Mouse (Mus musculus) liver, embryonic 12.5 days (tissue): ENCODE measurements around the gene Ttll12. TPM values are rescaled to one million over a fixed set of nuclear protein-coding genes. Genes with fewer than 3 reads are reported as not detected.

Experiments used
- ATAC-seq: fragments of 200-750 bp; cut with Nextera tagmentation; 2 replicates; pipeline ENCODE4 v1.8.0; 2017; ENCODE audit warnings: moderate number of reproducible peaks, mild to moderate bottlenecking, moderate library complexity
- H3K27ac ChIP-seq: fragments of 300-500 bp; sonication (generic); 2 replicates; pipeline ENCODE4 v1.5.1; 2016; ENCODE audit warnings: mild to moderate bottlenecking
- H3K27me3 ChIP-seq: fragments of 300-500 bp; sonication (generic); replicated peaks from 2 replicates; pipeline ENCODE4 v1.6.1; 2016; ENCODE audit warnings: mild to moderate bottlenecking, moderate library complexity
- H3K36me3 ChIP-seq: fragments of 300-500 bp; sonication (generic); 2 replicates; pipeline ENCODE4 v1.6.1; 2016; ENCODE audit warnings: mild to moderate bottlenecking, moderate library complexity
- H3K4me1 ChIP-seq: fragments of 300-500 bp; sonication (generic); 2 replicates; pipeline ENCODE4 v1.6.1; 2016
- H3K4me2 ChIP-seq: fragments of 300-500 bp; sonication (generic); 2 replicates; pipeline ENCODE4 v1.6.1; 2016; ENCODE audit warnings: mild to moderate bottlenecking, moderate library complexity
- H3K4me3 ChIP-seq: fragments of 300-500 bp; sonication (generic); 2 replicates; pipeline ENCODE4 v1.5.1; 2016; ENCODE audit warnings: mild to moderate bottlenecking, moderate library complexity
- H3K9ac ChIP-seq: fragments of 300-500 bp; sonication (generic); 2 replicates; pipeline ENCODE4 v1.6.1; 2016; ENCODE audit warnings: mild to moderate bottlenecking, moderate library complexity
- H3K9me3 ChIP-seq: fragments of 300-500 bp; sonication (generic); replicated peaks from 2 replicates; pipeline ENCODE4 v1.6.1; 2016; ENCODE audit warnings: mild to moderate bottlenecking, moderate library complexity
- WGBS: fragments of 180-500 bp; shearing (Covaris S2); methylation state at CpG from one replicate; pipeline ENCODE4 v1.1.7; 2016; ENCODE audit not compliant: insufficient replicate concordance; 5-methylcytosine and 5-hydroxymethylcytosine counted together
- polyA plus RNA-seq: library from polyadenylated mRNA; unstranded; fragments of >200 nt; fragmentation: Nextera tagmentation; extraction: Ambion mirVana; gene quantifications from 2 replicates; pipeline ENCODE4 v1.2.1, GENCODE M21; 2016

Ttll12 gene
- polyA plus RNA-seq, 1 experiment from 2014 or later: 62.7 TPM

DNA sequence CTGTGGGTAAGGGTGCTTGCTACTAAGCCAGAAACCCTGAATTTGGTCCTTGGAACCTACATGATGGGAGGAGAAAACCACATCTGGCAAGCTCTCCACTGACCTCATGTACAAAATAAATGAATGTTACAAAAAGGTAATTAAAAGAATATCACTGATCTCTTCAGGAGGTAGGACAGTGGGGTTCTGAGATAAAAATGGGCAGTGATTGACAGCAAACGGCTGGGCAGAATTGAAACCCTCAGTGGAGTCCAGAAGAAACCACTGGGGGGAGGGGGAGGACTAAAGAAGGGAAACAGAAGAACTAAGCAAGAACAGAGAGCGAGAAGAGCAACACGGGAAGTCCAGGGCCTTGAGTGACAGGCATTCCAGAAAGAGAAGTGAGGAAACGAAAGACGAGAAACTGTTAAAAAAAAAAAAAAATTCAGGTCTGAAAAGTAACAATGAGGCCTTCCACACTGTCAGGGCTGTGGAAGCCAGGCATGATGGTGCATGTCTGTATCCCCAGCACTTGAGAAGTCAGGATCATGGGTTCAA lies 33.9 kb downstream of the Ttll12 start:
- whole genome bisulfite sequencing: 21% methylated on average over 5 of the region's 5 CpGs
- H3K9me3 ChIP-seq: no peaks in the 10 kb centered on the region
- H3K9ac ChIP-seq: no peak overlapping the region
- no peak overlapping the region for H3K4me2 ChIP-seq
- H3K4me1 ChIP-seq: peaks cover 52% of the 10 kb centered on the region
- H3K27me3 ChIP-seq: no peaks in the 10 kb centered on the region
- peak overlapping the region; percentile 59; the same call in 1 of the 2 replicates for H3K27ac ChIP-seq
- ATAC-seq: no peak
- no peak overlapping the region for H3K4me3 ChIP-seq
- no peaks in the 10 kb centered on the region for H3K36me3 ChIP-seq

DNA sequence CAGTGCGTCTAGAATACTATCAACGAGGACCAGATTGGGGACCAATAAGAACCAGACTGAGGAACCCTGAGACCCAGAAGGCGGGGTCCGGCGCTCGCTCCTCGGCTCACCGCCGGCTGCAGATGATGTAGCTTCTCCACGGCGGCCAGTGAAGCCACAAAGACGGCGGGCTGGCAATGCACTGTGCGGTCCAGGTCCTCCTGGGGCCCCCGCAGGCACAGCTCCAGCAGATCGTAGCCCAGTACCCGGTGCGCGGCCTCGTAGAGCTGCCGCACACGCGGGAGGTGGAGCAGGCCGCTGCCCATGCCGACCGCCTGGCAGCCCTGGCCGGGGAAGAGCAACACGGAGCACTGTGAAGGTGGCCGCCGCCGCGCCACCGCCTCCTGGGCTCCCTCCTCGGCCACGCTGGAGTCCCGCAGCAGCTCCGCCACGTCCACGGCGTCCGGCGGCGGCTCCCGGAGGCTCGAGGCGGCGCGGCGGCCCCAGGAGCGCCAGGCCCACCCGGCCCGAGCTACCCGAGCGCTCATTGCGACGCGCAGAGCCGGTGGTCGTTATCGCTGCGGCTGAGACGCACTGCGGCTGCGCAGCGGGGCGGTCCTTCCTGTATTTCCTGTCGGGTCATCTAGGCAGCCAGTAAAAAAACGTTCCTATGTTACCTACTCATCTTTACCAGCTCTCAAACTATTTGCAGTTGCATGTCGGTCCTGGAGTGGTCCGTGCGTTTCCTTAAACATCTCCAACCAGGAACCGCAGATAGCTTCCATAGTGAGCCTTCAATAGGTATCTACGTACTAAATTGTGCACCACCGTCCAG lies 39.6 kb downstream of the Ttll12 start:
- peaks cover 28% of the 10 kb centered on the region for H3K36me3 ChIP-seq
- H3K27ac ChIP-seq: peak overlapping the region; percentile 93
- no peaks in the 10 kb centered on the region for H3K27me3 ChIP-seq
- H3K4me1 ChIP-seq: peaks cover 16% of the 10 kb centered on the region
- H3K4me2 ChIP-seq: peak overlapping the region; percentile 90
- H3K9ac ChIP-seq: peak overlapping the region; percentile 97
- WGBS: under 1% methylated on average over 74 of the region's 74 CpGs
- H3K9me3 ChIP-seq: no peaks in the 10 kb centered on the region
- ATAC-seq: peak; percentile 90
- peak overlapping the region; percentile 90 for H3K4me3 ChIP-seq

DNA sequence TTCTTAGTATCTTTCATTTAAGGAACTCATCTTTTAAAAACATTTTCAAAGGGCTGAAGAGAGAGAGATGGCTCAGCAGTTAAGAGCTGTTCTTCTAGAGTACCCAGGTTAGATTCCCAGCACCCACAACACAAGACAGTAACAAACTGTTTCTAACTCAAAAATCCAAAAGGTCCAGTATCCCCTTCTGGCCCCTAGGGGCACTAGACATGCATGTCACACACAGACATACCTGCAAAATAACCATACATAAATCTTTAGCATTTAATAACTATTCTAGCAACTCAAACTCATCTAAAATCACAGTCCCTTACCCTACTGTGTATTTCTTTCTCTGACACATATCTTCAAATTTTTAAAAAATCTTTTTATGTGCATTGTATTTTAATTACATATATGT lies 41.1 kb downstream of the Ttll12 start:
- ATAC-seq: no peak
- H3K27ac ChIP-seq: no peak overlapping the region
- no peaks in the 10 kb centered on the region for H3K27me3 ChIP-seq
- H3K4me3 ChIP-seq: no peak overlapping the region
- H3K9ac ChIP-seq: no peak overlapping the region
- no peak overlapping the region for H3K4me2 ChIP-seq
- H3K36me3 ChIP-seq: peaks cover 44% of the 10 kb centered on the region
- H3K4me1 ChIP-seq: peaks cover 16% of the 10 kb centered on the region
- H3K9me3 ChIP-seq: no peaks in the 10 kb centered on the region

GRCm38 (mm10) chr15:83550137-83550536 lies 44.8 kb downstream of the Ttll12 start:
- peaks cover 9% of the 10 kb centered on the region for H3K4me1 ChIP-seq
- no peak overlapping the region for H3K4me3 ChIP-seq
- WGBS: 79% methylated on average over 2 of the region's 2 CpGs
- no peak for ATAC-seq
- peaks cover 81% of the 10 kb centered on the region for H3K36me3 ChIP-seq
- H3K9ac ChIP-seq: no peak overlapping the region
- no peaks in the 10 kb centered on the region for H3K9me3 ChIP-seq
- H3K27ac ChIP-seq: no peak overlapping the region
- no peak overlapping the region for H3K4me2 ChIP-seq
- H3K27me3 ChIP-seq: no peaks in the 10 kb centered on the region

GRCm38 (mm10) chr15:83547144-83547543 lies 47.8 kb downstream of the Ttll12 start:
- Histone ChIP-seq H3K4me1 (no peaks in the 10 kb centered on the region), H3K4me3 (no peak overlapping the region), H3K27ac (no peak overlapping the region), H3K4me2 (no peak overlapping the region), H3K36me3 (peaks cover 69% of the 10 kb centered on the region), H3K9me3 (no peaks in the 10 kb centered on the region), H3K9ac (no peak overlapping the region), H3K27me3 (no peaks in the 10 kb centered on the region)
- ATAC-seq: no peak
- WGBS: 85% methylated on average over 8 of the region's 8 CpGs

DNA sequence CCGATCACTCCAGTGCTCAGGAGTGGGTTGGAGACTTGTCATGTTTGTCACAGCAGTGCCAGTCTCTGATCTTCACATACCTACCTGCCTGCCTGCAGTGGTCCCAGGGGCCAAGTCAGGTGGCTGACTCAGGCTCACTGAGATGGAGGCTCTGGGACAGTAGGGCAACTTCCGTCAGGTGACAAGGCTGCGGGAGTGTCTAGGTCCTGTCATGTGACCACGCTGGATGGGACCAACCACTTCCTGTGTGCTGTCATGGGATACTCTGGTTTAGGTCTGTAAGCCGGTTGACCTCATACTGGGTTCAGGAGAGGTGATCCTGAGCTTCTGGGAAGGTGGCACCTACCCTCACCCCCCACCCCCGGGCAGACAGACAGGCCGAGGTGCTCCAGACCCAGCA lies 48.9 kb downstream of the Ttll12 start:
- ATAC-seq: 0 out of 2 replicates have a peak, but pooled peaks have one; percentile 18
- Histone ChIP-seq H3K27me3 (peaks cover 6% of the 10 kb centered on the region; the same call in 1 of the 2 replicates), H3K4me2 (no peak overlapping the region), H3K4me1 (no peaks in the 10 kb centered on the region), H3K27ac (no peak overlapping the region), H3K4me3 (no peak overlapping the region), H3K9me3 (no peaks in the 10 kb centered on the region), H3K36me3 (peaks cover 59% of the 10 kb centered on the region), H3K9ac (no peak overlapping the region)
- 76% methylated on average over 7 of the region's 7 CpGs for WGBS

DNA sequence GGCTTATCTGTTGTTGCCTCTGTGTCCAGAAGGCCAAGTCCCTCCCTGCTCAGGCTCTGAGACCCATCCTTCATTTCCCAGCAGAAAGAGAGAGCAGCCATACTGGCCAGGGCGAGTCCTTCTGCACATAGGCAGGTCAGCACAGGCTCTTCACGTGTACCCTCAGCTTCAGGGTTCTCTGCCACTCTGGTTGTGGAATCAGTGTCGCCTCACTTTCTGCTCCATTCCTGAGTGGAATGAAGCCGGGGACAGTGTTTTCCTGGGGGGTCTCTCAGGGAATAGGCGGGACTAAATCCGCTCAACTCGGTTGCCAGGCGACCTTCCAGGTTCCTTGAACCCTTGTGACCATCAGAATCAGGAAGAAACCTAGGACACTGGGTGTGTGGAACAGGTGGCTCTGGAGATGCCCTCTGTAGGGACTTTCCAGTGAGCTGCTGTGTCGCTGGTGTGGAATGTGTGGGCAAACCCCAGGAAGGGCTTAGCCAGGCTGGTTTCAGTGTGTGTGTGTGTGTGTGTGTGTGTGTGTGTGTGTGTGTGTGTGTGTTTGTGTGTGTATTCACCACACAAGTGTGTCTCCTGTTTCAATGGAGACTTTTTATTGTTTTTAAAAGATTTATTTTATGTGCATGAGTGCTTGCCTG lies 53.2 kb downstream of the Ttll12 start:
- peaks cover 7% of the 10 kb centered on the region; the same call in 1 of the 2 replicates for H3K27me3 ChIP-seq
- no peak for ATAC-seq
- H3K9me3 ChIP-seq: no peaks in the 10 kb centered on the region
- no peak overlapping the region for H3K4me2 ChIP-seq
- H3K36me3 ChIP-seq: peaks cover 17% of the 10 kb centered on the region
- H3K4me1 ChIP-seq: peaks cover 6% of the 10 kb centered on the region
- H3K27ac ChIP-seq: no peak overlapping the region
- 65% methylated on average over 9 of the region's 9 CpGs for WGBS
- H3K4me3 ChIP-seq: no peak overlapping the region
- no peak overlapping the region for H3K9ac ChIP-seq

DNA sequence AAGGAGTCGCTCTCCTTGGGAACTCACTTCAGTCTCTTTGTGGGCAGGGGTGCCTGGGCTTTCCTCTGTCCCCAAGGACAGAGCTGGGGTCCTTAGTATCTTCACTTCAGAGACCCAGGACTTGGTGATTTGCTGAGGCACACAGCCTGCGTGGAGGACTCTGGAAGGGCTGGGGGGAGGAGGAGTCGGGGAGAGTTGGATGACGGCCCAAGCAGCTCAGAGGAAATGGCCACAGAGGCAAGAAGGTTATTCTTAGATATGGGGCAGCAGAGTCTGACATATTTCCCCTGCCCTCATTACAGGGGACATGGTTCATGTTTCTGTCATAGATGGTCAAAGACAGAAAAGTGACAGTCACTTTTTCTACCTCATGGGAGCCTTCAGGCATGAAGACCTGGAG lies 55.1 kb downstream of the Ttll12 start:
- WGBS: 43% methylated on average over 4 of the region's 4 CpGs

GRCm38 (mm10) chr15:83538855-83539254 lies 56.1 kb downstream of the Ttll12 start:
- no peak overlapping the region for H3K4me3 ChIP-seq
- H3K36me3 ChIP-seq: no peaks in the 10 kb centered on the region
- peaks cover 9% of the 10 kb centered on the region; the same call in 1 of the 2 replicates for H3K27me3 ChIP-seq
- peaks cover 6% of the 10 kb centered on the region for H3K4me1 ChIP-seq
- ATAC-seq: no peak
- no peak overlapping the region for H3K9ac ChIP-seq
- no peak overlapping the region for H3K4me2 ChIP-seq
- no peaks in the 10 kb centered on the region for H3K9me3 ChIP-seq
- 74% methylated on average over 2 of the region's 2 CpGs for WGBS
- no peak overlapping the region for H3K27ac ChIP-seq

More for the DNA sequence above, 55.1 kb downstream of the Ttll12 start:
- Histone ChIP-seq H3K27me3 (peaks cover 9% of the 10 kb centered on the region; the same call in 1 of the 2 replicates), H3K9me3 (no peaks in the 10 kb centered on the region), H3K4me3 (no peak overlapping the region), H3K9ac (no peak overlapping the region), H3K4me2 (no peak overlapping the region), H3K27ac (no peak overlapping the region), H3K4me1 (peaks cover 6% of the 10 kb centered on the region), H3K36me3 (no peaks in the 10 kb centered on the region)
- ATAC-seq: no peak

DNA sequence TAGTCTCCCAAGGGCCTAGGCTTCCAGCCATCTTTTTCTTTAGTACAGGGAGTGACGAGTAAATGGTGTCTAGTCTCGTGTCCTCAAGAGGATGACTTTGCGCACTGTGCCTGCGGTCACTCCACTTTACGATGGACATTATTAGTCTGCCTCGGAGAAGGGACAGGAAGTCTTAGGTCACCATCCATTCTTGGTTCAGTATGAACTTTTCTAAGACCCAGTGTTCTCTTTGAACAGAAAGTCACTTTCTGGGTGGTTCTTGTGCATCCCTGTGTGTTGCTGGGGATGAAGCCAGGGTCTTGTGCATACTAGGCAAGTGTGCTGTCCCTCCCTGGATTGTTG lies 59.1 kb downstream of the Ttll12 start:
- no peak overlapping the region for H3K27ac ChIP-seq
- no peak overlapping the region for H3K4me3 ChIP-seq
- no peak for ATAC-seq
- no peaks in the 10 kb centered on the region for H3K9me3 ChIP-seq
- no peak overlapping the region for H3K9ac ChIP-seq
- no peak overlapping the region for H3K4me2 ChIP-seq
- H3K36me3 ChIP-seq: no peaks in the 10 kb centered on the region
- WGBS: 71% methylated on average over 6 of the region's 6 CpGs
- H3K27me3 ChIP-seq: peaks cover 9% of the 10 kb centered on the region
- peaks cover 11% of the 10 kb centered on the region for H3K4me1 ChIP-seq

DNA sequence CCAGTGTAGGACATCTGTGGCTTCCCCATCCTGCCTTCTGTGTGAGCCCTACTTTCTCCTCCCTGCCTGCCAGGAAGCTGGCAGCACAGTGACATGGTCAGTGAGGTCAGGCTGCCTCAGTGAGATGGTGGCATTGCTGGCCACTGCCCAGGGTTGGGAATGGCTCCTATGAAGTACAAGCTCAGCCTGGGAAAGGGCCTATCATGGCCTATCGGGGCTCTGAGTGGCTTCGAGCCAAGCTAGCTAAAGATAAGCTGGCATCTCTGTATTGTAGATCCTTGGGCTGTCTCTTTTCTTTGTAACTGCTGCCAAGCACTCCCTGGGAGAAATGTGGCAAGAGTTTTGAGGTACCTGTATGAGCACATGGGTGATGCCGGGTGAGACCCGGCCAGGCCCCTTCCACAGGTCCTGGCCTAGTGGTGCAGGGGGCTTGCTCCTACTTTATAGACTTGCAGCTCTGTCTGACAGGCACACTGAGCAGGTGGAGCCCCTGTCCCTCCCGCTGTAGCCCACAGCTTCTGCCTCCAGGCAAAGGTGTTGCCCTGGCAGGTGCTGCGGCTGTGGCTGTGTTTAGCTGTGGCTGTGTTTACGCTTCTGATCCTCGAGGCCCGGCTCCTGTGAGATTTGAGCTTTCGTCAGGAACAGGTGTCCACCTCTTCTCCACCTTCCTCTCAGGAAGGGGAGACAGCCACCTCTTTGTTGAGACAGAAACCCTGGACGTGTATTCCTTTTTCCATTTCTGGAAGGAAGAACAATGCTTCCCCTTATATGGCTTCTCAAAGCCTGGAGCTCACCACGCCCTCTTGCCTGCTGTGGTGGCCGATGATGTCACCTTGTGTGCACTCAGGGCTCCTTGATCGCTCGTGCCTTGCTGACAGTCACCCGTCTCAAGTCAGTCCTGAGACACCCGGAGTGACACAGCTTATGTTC lies 59.7 kb downstream of the Ttll12 start:
- Histone ChIP-seq H3K4me1 (peaks cover 13% of the 10 kb centered on the region), H3K27ac (0 out of 2 replicates have a peak overlapping the region, but pooled peaks have one; percentile 23), H3K27me3 (peaks cover 16% of the 10 kb centered on the region), H3K4me3 (no peak overlapping the region), H3K4me2 (no peak overlapping the region), H3K9me3 (no peaks in the 10 kb centered on the region), H3K9ac (no peak overlapping the region), H3K36me3 (no peaks in the 10 kb centered on the region)
- ATAC-seq: no peak
- 65% methylated on average over 17 of the region's 17 CpGs for whole genome bisulfite sequencing
